Mouse (Mus musculus) brain, embryonic 14.5 days (tissue): ENCODE results near the gene Gp1ba.

Source experiments
- CTCF ChIP-seq: fragments of 200-500 bp; IDR thresholded peaks from 2 replicates; pipeline ENCODE4 v1.5.1; 2012; ENCODE audit warnings: inconsistent platforms, mild to moderate bottlenecking, moderate library complexity, borderline replicate concordance; ENCODE audit not compliant: insufficient read depth, insufficient read length; ENCODE audit errors: extremely low read depth
- POLR2A ChIP-seq: fragments of 200-500 bp; IDR thresholded peaks from 2 replicates; pipeline ENCODE4 v1.6.1; 2012; ENCODE audit warnings: mild to moderate bottlenecking, inconsistent platforms, borderline replicate concordance; ENCODE audit not compliant: poor library complexity, insufficient read depth, insufficient read length, severe bottlenecking; ENCODE audit errors: extremely low read depth

DNA sequence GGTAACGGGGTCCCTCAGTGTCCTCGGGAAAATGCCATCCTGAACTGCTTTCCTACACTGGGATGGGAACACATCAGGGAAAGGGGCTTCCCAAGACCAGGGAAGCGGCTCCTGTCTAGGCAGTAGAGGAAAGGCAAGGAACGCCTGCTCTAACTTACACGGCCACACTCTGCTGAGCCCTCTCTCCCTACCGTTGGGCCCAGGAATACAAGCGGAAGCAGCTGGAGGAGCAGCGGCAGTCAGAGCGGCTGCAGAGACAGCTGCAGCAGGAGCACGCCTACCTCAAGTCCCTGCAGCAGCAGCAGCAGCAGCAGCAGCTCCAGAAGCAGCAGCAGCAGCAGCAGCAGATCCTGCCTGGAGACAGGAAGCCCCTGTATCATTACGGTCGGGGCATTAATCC, 32.2 kb upstream of the Gp1ba start:
- no peak for TF ChIP-seq CTCF
- TF ChIP-seq POLR2A, result no peak
